Mouse (Mus musculus): ENCODE data around the gene Pnmal1.
A peak's percentile ranks its signal among the peaks of the same experiment; 100 is the strongest.
"Not testable (repeated sequence)": the region's sequence is repeated elsewhere in the genome, so short reads cannot be mapped to it uniquely, and the experiment has no call there.

Pnmal1 gene

DNA sequence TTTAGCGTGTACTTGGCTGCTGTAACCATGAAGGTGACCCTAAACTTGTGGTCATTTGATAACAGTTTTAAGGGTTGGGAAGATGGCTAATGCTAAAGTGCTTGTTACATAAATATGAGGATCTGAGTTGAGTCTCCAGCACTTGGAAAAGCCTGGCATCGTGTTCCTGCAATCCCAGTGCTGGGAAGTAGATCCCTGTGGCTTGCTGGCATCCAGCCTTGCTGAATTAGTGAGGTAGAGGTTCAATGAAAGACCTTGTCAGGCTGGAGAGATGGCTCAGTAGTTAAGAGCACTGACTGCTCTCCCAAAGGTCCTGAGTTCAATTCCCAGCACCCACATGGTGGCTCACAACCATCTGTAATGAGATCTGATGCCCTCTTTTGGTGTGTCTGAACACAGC is 5.7 kb upstream of the Pnmal1 start:
- DNase-seq: not testable (repeated sequence)

GRCm38 (mm10) chr7:16955712-16956111 is 3.8 kb upstream of the Pnmal1 start:
- no peak for DNase-seq

DNA sequence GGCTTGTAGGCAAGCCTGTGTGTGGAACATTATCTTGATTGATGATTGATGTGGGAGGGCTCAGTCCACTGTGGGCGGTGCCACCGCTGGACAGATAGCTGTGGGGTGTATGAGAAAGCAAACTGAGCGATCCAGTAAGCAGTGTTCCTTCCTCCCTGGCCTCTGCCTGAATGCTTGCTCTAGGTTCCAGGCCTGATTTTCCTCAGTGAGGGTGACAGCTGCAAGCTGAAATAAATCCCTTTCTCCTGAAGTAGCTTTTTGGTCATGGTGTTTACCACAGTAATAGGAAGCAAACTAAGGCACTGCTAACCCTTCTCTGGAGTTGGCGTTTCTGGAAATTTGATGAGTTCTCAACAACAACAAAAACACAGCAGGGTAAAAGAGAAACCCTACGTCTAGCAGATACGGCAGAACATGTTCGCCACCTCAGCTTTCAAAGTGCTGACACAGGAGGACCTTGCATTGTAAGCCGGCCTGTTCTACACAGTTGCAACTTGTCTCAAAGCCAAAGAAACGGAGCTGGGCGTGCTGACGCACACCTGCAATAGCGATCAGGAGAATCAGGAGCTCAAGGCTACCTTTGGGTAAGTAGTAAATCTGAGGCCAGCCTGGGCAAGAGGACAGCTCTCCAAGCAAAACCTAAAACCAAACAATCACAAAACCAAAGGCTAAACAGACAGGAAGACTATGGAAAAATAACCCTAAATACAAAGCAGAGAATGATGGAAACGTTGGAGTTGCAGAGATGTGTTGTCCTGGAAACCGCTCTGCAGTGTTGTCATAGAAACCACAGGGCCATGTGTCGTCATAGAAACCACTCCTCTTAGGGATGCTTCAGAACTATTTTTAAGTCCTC is 2.8 kb upstream of the Pnmal1 start:
- DNase-seq: no peak

DNA sequence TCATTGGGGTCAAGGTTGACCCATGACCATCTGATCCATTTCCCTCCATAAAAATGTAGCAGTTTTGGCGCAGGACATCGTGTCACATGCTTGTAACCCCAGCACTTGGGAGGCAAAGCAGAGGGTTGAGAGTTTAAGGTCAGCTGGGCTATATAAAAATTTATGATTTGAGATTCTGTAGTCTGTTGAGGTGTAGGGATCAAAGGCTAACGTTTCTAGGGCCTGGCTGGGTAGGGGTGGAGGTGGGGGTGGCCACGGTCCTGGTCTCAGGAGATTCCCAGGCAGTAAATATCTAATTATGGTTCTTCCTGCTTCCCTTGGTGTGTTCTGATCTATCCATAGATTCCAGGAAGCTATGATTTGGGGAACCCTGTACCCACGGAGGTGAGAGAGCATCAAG is 2.2 kb downstream of the Pnmal1 start:
- DNase-seq: no peak

DNA sequence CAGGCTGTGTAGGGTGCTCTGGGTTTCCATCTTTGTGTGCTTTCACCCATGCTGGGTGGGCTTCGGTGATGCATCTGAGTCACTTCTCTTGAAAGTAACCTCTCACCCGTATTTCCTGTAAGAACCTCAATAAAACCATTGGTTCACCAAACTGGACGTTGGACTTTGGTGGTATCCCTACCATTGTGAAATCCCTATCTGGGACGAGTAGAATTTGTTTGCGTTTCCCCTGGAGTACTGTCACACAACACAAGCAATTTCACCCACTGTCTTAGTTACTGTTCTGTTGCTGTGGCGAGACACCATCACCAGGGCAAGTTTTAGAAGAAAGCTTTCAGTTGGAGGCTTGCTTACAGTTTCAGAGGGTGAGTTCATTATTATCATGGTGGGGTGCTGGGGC is 8.9 kb downstream of the Pnmal1 start:
- DNase-seq: no peak

- DNase-seq: no peak
Observed at GRCm38 (mm10) chr7:16971160-16971559, 11.7 kb downstream of the Pnmal1 start.

- no peak for DNase-seq
Observed at GRCm38 (mm10) chr7:16974018-16974417, 14.5 kb downstream of the Pnmal1 start.

DNA sequence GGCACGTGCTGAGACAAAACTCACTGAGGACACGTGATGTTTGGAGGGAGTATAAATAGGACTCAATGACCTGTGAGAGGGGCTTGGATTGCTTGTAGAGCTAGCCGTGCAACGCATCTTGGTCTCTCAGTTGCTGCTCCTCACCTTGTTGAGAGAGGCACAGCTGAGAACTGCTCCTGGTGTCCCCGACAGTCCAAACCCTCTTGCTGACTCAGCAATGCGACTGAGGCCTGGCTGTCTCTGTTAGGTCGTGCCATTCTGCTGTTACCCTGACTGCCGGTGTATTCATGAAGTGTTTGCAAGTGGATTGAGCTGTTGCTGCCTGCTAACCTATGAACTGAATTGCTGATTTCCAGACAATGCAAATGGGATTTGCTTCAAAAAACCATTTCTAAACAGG is 16.8 kb downstream of the Pnmal1 start:
- DNase-seq: no peak

- DNase-seq: no peak
Observed at GRCm38 (mm10) chr7:16978173-16978572, 18.7 kb downstream of the Pnmal1 start.

DNA sequence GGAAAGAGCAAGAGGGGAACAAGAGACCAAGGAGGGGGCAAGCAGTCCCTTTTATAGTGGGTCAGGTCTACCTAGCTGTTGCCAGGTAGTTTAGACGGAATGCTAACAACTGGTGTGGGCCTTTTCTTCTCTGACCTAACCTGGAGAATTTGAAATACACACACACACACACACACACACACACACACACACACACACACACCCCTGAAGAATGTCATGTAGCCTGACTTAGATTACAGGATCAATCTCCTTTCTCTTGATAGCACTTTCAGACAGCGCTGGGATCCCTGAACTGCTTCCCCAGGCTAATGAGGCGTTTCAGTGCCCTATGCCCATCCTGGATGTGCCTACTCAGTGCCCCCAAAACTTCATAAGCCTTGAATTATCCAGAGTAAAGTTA is 19.1 kb downstream of the Pnmal1 start:
- DNase-seq: no peak

- DNase-seq: peak; percentile 48 to 57
Observed at GRCm38 (mm10) chr7:16980348-16980747, 20.9 kb downstream of the Pnmal1 start.

- peak in 1 of 2 experiments; percentile 40 for DNase-seq
Observed at GRCm38 (mm10) chr7:16982859-16983568, 23.5 kb downstream of the Pnmal1 start, which contains the start of gene Gm42372. Gm42372 (plus strand) TSS chr7:16983086.

- DNase-seq: no peak
Observed at GRCm38 (mm10) chr7:16987541-16988149, 28.2 kb downstream of the Pnmal1 start.

GRCm38 (mm10) chr7:16988405-16988804 is 28.9 kb downstream of the Pnmal1 start:
- peak in 1 of 2 experiments; percentile 46 for DNase-seq

- DNase-seq: no peak
Observed at GRCm38 (mm10) chr7:16990006-16990744, 30.7 kb downstream of the Pnmal1 start.

GRCm38 (mm10) chr7:16991681-16992450 is 32.4 kb downstream of the Pnmal1 start:
- DNase-seq: no peak

DNA sequence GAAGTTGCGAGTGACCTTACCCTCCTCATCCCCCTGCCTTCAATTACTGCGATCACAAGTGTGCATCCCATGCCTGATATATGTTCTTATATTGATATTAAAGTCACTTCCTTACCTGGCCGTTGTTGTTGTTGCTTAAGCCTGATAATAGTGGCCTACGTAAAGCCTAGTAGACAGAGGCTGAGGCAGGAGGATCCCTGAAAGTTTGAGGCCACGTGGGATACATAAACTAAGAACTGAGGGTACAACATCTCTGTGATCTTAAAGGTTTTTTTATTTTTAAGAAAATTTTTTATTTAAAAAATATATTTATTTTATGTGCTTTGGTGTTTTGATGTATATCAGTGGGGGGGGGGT is 33.0 kb downstream of the Pnmal1 start, which contains the start of gene Ccdc8:
TSS of gene Ccdc8 (plus strand) at position 258 of the 357 bp plus-strand sequence.
- DNase-seq: no peak

GRCm38 (mm10) chr7:16993651-16994399 is 34.3 kb downstream of the Pnmal1 start:
- peak; percentile 72 to 86 for DNase-seq

- no peak for DNase-seq
Observed at GRCm38 (mm10) chr7:16994400-16994799, 34.9 kb downstream of the Pnmal1 start.

GRCm38 (mm10) chr7:16995345-16995744 is 35.9 kb downstream of the Pnmal1 start:
- DNase-seq: no peak

- DNase-seq: no peak
Observed at GRCm38 (mm10) chr7:16999233-16999632, 39.8 kb downstream of the Pnmal1 start.
